Mouse (Mus musculus) CH12.LX (cell line): Measurements from ENCODE around the gene Dhcr24. TPM values are rescaled to one million over a fixed set of nuclear protein-coding genes. Genes with fewer than 3 reads are reported as not detected.

ENCODE experiments used
- DNase-seq: peaks from one replicate; pipeline ENCODE4 v3.0.0-alpha.2; 2013; ENCODE audit errors: extremely low read depth
- H3K27ac ChIP-seq: 2 replicates; pipeline ENCODE4 v1.5.1; 2012; ENCODE audit warnings: low read depth, mild to moderate bottlenecking, control low read depth, moderate library complexity; ENCODE audit not compliant: insufficient read depth
- H3K27me3 ChIP-seq: replicated peaks from 2 replicates; pipeline ENCODE3; 2012; ENCODE audit warnings: inconsistent platforms
- H3K36me3 ChIP-seq, 2 experiments: replicated peaks in 1 of 2; 2 replicates each; pipeline versions ENCODE3 to v1.6.1; 2012; ENCODE audit warnings: inconsistent platforms in 1 of 2, low read length in 1 of 2, mild to moderate bottlenecking in 1 of 2, mixed read lengths in 1 of 2, moderate library complexity in 1 of 2; ENCODE audit not compliant: control insufficient read depth in 1 of 2, insufficient read depth in 1 of 2
- H3K4me1 ChIP-seq, 2 experiments: 2 replicates each; pipeline ENCODE4 v1.6.1; 2012; ENCODE audit warnings: inconsistent platforms in 1 of 2, moderate library complexity in 1 of 2; ENCODE audit not compliant: insufficient read depth in 2 of 2, control insufficient read depth in 1 of 2
- H3K4me2 ChIP-seq: 2 replicates; pipeline ENCODE4 v1.6.1; 2012; ENCODE audit warnings: low read depth, mild to moderate bottlenecking, control low read depth; ENCODE audit not compliant: poor library complexity, insufficient read depth, severe bottlenecking
- H3K4me3 ChIP-seq, 3 experiments: fragments of 150-350 bp in 1 of 3; sonication (generic) in 1 of 3; replicated peaks in 1 of 3; 2 replicates each; pipeline versions ENCODE3 to v1.5.1; 2011 to 2012; ENCODE audit warnings: low read depth in 2 of 3, low read length in 2 of 3, mild to moderate bottlenecking in 2 of 3, moderate library complexity in 2 of 3, control low read depth in 1 of 3, improper control_type of control experiment in 1 of 3, inconsistent platforms in 1 of 3, mixed read lengths in 1 of 3; ENCODE audit not compliant: poor library complexity in 1 of 3
- H3K79me2 ChIP-seq: replicated peaks from 2 replicates; pipeline ENCODE4 v1.6.1; 2012; ENCODE audit warnings: mild to moderate bottlenecking, moderate library complexity; ENCODE audit not compliant: control insufficient read depth, poor library complexity, insufficient read depth, severe bottlenecking; ENCODE audit errors: extremely low read depth
- H3K9ac ChIP-seq: 2 replicates; pipeline ENCODE4 v1.6.1; 2012; ENCODE audit warnings: low read depth, mild to moderate bottlenecking, control low read depth, moderate library complexity; ENCODE audit not compliant: insufficient read depth
- H3K9me3 ChIP-seq: replicated peaks from 2 replicates; pipeline ENCODE3; 2012; ENCODE audit warnings: low read length, inconsistent platforms, mixed read lengths
- BHLHE40 ChIP-seq: IDR thresholded peaks from 2 replicates; pipeline ENCODE4 v1.6.1; 2011; ENCODE audit warnings: mild to moderate bottlenecking, low read depth, low read length, improper control_type of control experiment
- ELF1 ChIP-seq: IDR thresholded peaks from 2 replicates; pipeline ENCODE4 v1.6.1; 2014; ENCODE audit warnings: low read depth, mild to moderate bottlenecking, inconsistent platforms, low read length, improper control_type of control experiment
- ETS1 ChIP-seq: conservative IDR thresholded peaks from 2 replicates; pipeline ENCODE4 v1.6.1; 2012; ENCODE audit warnings: low read depth, mild to moderate bottlenecking, inconsistent platforms, low read length, improper control_type of control experiment, moderate library complexity
- HCFC1 ChIP-seq: IDR thresholded peaks from 2 replicates; pipeline ENCODE4 v1.6.1; 2012; ENCODE audit warnings: low read depth, mild to moderate bottlenecking, inconsistent platforms, low read length, improper control_type of control experiment
- MAX ChIP-seq: IDR thresholded peaks from 2 replicates; pipeline ENCODE4 v1.6.1; 2011; ENCODE audit warnings: low read length, improper control_type of control experiment
- MXI1 ChIP-seq: IDR thresholded peaks from 2 replicates; pipeline ENCODE4 v1.6.1; 2011; ENCODE audit warnings: mild to moderate bottlenecking, low read depth, low read length, improper control_type of control experiment
- NELFE ChIP-seq: IDR thresholded peaks from 2 replicates; pipeline ENCODE4 v1.6.1; 2011; ENCODE audit warnings: low read depth, low read length, improper control_type of control experiment
- NRF1 ChIP-seq: IDR thresholded peaks from 2 replicates; pipeline ENCODE4 v1.6.1; 2014; ENCODE audit warnings: low read depth, mild to moderate bottlenecking, inconsistent platforms, low read length, improper control_type of control experiment, moderate library complexity
- SIN3A ChIP-seq: IDR thresholded peaks from 2 replicates; pipeline ENCODE4 v1.6.1; 2012; ENCODE audit warnings: low read length, improper control_type of control experiment, inconsistent platforms
- TCF12 ChIP-seq: IDR thresholded peaks from 2 replicates; pipeline ENCODE4 v1.6.1; 2014; ENCODE audit warnings: low read depth, mild to moderate bottlenecking, inconsistent platforms, low read length, improper control_type of control experiment
- dilution Hi-C: fragments of 300-500 bp; cut with MboI; formaldehyde crosslinking; loops from 2 replicates; pipeline ENCODE4 v1.14.3; 2020; ENCODE audit warnings: low sequenced_read_pairs; ENCODE audit not compliant: extremely low pct_unique_long_range_greater_than_20kb, extremely low pct_ligation_motif_present
- in situ Hi-C: fragments of 300-500 bp; cut with MboI; formaldehyde crosslinking; loops from 3 replicates; pipeline ENCODE4 v1.14.3; 2019; ENCODE audit warnings: low sequenced_read_pairs, low pct_ligation_motif_present, low pct_unique_long_range_greater_than_20kb, mixed read lengths
- polyA plus RNA-seq: library from polyadenylated mRNA; unstranded; fragments of >175 nt; gene quantifications from 2 replicates; pipeline ENCODE4 v1.2.1, GENCODE M21; 2012; ENCODE audit warnings: low read depth; ENCODE audit not compliant: insufficient read length
- total RNA-seq, 2 experiments: library from RNA; depleted of rRNA; stranded (reverse); fragments of 300-350 nt in 1 of 2; fragments of >200 nt in 1 of 2; gene quantifications; 2 replicates each; pipeline ENCODE4 v1.2.3; 2012 to 2014

Dhcr24 gene
- total and polyA plus RNA-seq, 3 experiments: 41.4 to 90.5 (median 46.9) TPM

DNA sequence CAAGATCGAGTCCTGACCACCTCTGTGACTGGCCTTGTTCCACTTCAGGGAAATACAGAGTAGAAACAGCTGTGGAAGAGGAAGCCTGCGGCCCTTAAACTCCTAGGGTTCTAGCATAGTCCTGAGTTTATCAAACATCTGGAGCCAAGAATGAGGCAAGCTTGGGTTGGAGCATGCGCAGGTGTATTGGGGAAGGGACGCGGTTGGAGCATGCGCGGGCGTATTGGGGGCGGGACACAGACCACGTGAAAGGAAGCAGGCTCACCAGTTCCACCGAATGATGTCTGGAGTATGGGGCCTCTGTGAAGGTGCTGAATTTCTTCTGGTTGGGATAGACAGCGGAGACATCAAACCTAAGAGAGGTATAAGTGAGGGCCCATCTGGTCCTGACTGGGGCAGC is 54.8 kb downstream of the Dhcr24 start:
- Histone ChIP-seq H3K27me3 (peaks cover 2% of the 10 kb centered on the region), H3K27ac (no peak overlapping the region), H3K9ac (no peak overlapping the region), H3K79me2 (no peaks in the 10 kb centered on the region)
- in situ Hi-C loops: no loop called here
- DNase-seq: no peak
- dilution Hi-C loops: no loop called here
- peak; percentile 70 for TF ChIP-seq NRF1
- no peak for TF ChIP-seq SIN3A
- TF ChIP-seq, all 38 proteins: peak for 1
- Histone ChIP-seq H3K4me3 (no peak overlapping the region), H3K9me3 (no peaks in the 10 kb centered on the region), H3K36me3 (no peaks in the 10 kb centered on the region), H3K4me2 (no peak overlapping the region), H3K4me1 (peaks cover 14 to 33% of the 10 kb centered on the region in 2 experiments; a peak in 3 of 4 replicates)

- Histone ChIP-seq H3K9me3 (no peaks in the 10 kb centered on the region), H3K79me2 (no peaks in the 10 kb centered on the region), H3K4me1 (peaks cover 14 to 33% of the 10 kb centered on the region in 2 experiments; a peak in 3 of 4 replicates), H3K36me3 (no peaks in the 10 kb centered on the region), H3K27ac (no peak within 1 kb of the TSS), H3K4me3 (no peak within 1 kb of the TSS), H3K27me3 (peaks cover 9% of the 10 kb centered on the region), H3K4me2 (peak within 1 kb of the TSS; percentile 41), H3K9ac (no peak within 1 kb of the TSS)
- DNase-seq: no peak
- no peak for TF ChIP-seq NELFE
- TF ChIP-seq MAX: peak; percentile 61; the same call in 1 of the 2 replicates
- TF ChIP-seq MXI1: peak; percentile 98
- peak; percentile 66 for TF ChIP-seq BHLHE40
- no peak for TF ChIP-seq HCFC1
- no peak for TF ChIP-seq TCF12
- peak; percentile 56; the same call in 1 of the 2 replicates for TF ChIP-seq SIN3A
- no peak for TF ChIP-seq ETS1
- in situ Hi-C loops: no loop called here
- dilution Hi-C loops: no loop called here
Observed at GRCm38 (mm10) chr4:106617056-106617455, 56.2 kb downstream of the Dhcr24 start, which contains the start of gene Lexm. Lexm (minus strand) TSS chr4:106617241.

DNA sequence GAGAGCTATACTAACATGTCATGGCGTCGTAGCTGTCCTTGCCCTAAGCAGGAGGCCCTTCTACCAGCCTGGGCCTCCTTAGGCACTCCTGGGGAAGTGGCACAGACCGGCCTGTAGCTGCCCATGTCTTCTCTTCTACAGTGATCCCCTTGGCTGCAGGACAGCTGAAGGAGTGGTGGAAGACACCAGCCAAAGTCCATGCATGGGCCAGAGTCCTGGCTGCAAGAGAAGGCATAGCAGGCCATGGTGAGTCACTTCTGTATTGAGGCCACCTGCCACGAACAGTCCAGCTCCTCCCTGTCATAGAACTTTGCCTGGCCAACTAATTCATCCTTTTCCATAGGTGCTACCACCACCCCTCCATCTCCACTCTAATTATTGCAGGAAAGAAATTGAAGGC is 58.1 kb downstream of the Dhcr24 start:
- H3K79me2 ChIP-seq: no peaks in the 10 kb centered on the region
- dilution Hi-C loops: no loop called here
- TF ChIP-seq MXI1: no peak
- TF ChIP-seq ELF1: no peak
- TF ChIP-seq, all 38 proteins: peak for 0
- no peak overlapping the region for H3K9ac ChIP-seq
- H3K9me3 ChIP-seq: no peaks in the 10 kb centered on the region
- in situ Hi-C loops: no loop called here
- no peak for DNase-seq
- peaks cover 26% of the 10 kb centered on the region for H3K27me3 ChIP-seq
- H3K4me3 ChIP-seq: no peak overlapping the region
- H3K27ac ChIP-seq: no peak overlapping the region
- no peak overlapping the region for H3K4me2 ChIP-seq
- no peaks in the 10 kb centered on the region for H3K36me3 ChIP-seq
- H3K4me1 ChIP-seq: peaks cover 9 to 23% of the 10 kb centered on the region in 2 experiments; a peak in 3 of 4 replicates
